Comparison of ENCODE assay signal across 8 mouse cellular contexts in genomic region chr17:35516652-35517500, GRCm38 (mm10). TPM values are rescaled to one million over a fixed set of nuclear protein-coding genes. Genes with fewer than 3 reads are reported as not detected.
DNase-seq lines count a peak whose midpoint lies in the region; ATAC-seq lines count a peak whose summit lies in the region.

Gene Tcf19 (minus strand): TSS chr17:35516824.
Gene Cchcr1 (plus strand): TSS chr17:35517100.

- peak within 1 kb of the TSS; percentile 44 for H3K4me3 ChIP-seq in hindbrain, embryonic 14.5 days (replicated peaks; ENCODE audit: low read length)

- 0 out of 2 replicates have a peak, but pooled peaks cover 3% of the 10 kb centered on the region for H3K36me3 ChIP-seq in hindbrain, embryonic 14.5 days (replicated peaks; ENCODE audit: control insufficient read depth, insufficient read depth)

- ATAC-seq in hindbrain, embryonic 14.5 days (ENCODE audit: low FRiP score): peak; percentile 94

- under 1% methylated on average over 67 of the region's 67 CpGs for WGBS in hindbrain, embryonic 14.5 days

- DNase-seq in R1 (ENCODE audit: low read depth, low spot score): peak; percentile 99
- DNase-seq in cerebellum, postnatal 25 days: peak; percentile 95 to 99
- peak; percentile 86 to 91 for DNase-seq in frontal cortex, postnatal 25 days (ENCODE audit: low spot score in 2 of 2)
- peak; percentile 94 for DNase-seq in hindbrain, embryonic 14.5 days (ENCODE audit: low spot score)
- peak; percentile 93 to 95 for DNase-seq in layer of hippocampus, postnatal 36 days
- peak; percentile 98 for DNase-seq in lung, postnatal 36 days
- peak; percentile 99 for DNase-seq in retina, postnatal 1 day
- DNase-seq in urinary bladder, adult 18-20 months (ENCODE audit: low spot score in 2 of 2): peak; percentile 93 to 97

- 0 out of 2 replicates have a peak, but pooled peaks cover 4% of the 10 kb centered on the region for H3K27me3 ChIP-seq in hindbrain, embryonic 14.5 days (ENCODE audit: control insufficient read depth, insufficient read depth, low read length)

- H3K9me3 ChIP-seq in hindbrain, embryonic 14.5 days (ENCODE audit: control insufficient read depth, low read length): no peaks in the 10 kb centered on the region

- peaks cover 15% of the 10 kb centered on the region for H3K4me1 ChIP-seq in hindbrain, embryonic 14.5 days (replicated peaks; ENCODE audit: control insufficient read depth, insufficient read depth, low read length)

- H3K9ac ChIP-seq in hindbrain, embryonic 14.5 days: peak within 1 kb of the TSS; percentile 42

- no peak within 1 kb of the TSS for H3K27ac ChIP-seq in hindbrain, embryonic 14.5 days

- H3K4me2 ChIP-seq in hindbrain, embryonic 14.5 days (replicated peaks): peak within 1 kb of the TSS; percentile 80

RNA-seq across cellular contexts. Expression of gene Tcf19, which starts in this region (rescaled TPM):
- 12.3 and 16.5 TPM in 2 replicates for polyA plus RNA-seq in hindbrain, embryonic 14.5 days (2014; fragmentation: Nextera tagmentation; extraction: Ambion mirVana)
- 1 to 10 TPM; 4.3 to 5.8 TPM for total RNA-seq in layer of hippocampus, postnatal 36 days (2021)

RNA-seq across cellular contexts. Expression of gene Cchcr1, which starts in this region (rescaled TPM):
- polyA plus RNA-seq in hindbrain, embryonic 14.5 days (2014; fragmentation: Nextera tagmentation; extraction: Ambion mirVana): 2.8 and 3.5 TPM in 2 replicates
- 10 to 100 TPM in 1 of 2 experiments, 1 to 10 TPM in 1; 9.3 to 10.0 TPM for total RNA-seq in layer of hippocampus, postnatal 36 days (2021)
